Mouse (Mus musculus) hindbrain, embryonic 12.5 days (tissue): Measurements from ENCODE around the gene Tdp1. TPM values are rescaled to one million over a fixed set of nuclear protein-coding genes. Genes with fewer than 3 reads are reported as not detected.
A peak's percentile ranks its signal among the peaks of the same experiment; 100 is the strongest.

Experiments used
- ATAC-seq: fragments of 200-750 bp; cut with Nextera tagmentation; 2 replicates; pipeline ENCODE4 v1.8.0; 2017; ENCODE audit warnings: moderate TSS enrichment; ENCODE audit not compliant: low FRiP score
- H3K27ac ChIP-seq: fragments of 300-500 bp; sonication (generic); 2 replicates; pipeline ENCODE4 v1.5.1; 2016; ENCODE audit warnings: mild to moderate bottlenecking
- H3K27me3 ChIP-seq: fragments of 300-500 bp; sonication (generic); 2 replicates; pipeline ENCODE4 v1.6.1; 2016; ENCODE audit warnings: mild to moderate bottlenecking
- H3K36me3 ChIP-seq: fragments of 300-500 bp; sonication (generic); 2 replicates; pipeline ENCODE4 v1.6.1; 2016; ENCODE audit warnings: mild to moderate bottlenecking
- H3K4me1 ChIP-seq: fragments of 300-500 bp; sonication (generic); 2 replicates; pipeline ENCODE4 v1.6.1; 2016
- H3K4me2 ChIP-seq: fragments of 300-500 bp; sonication (generic); replicated peaks from 2 replicates; pipeline ENCODE4 v1.6.1; 2016; ENCODE audit warnings: mild to moderate bottlenecking
- H3K4me3 ChIP-seq: fragments of 300-500 bp; sonication (generic); 2 replicates; pipeline ENCODE4 v1.5.1; 2016; ENCODE audit warnings: mild to moderate bottlenecking
- H3K9ac ChIP-seq: fragments of 300-500 bp; sonication (generic); 2 replicates; pipeline ENCODE4 v1.6.1; 2016; ENCODE audit warnings: mild to moderate bottlenecking, moderate library complexity
- H3K9me3 ChIP-seq: fragments of 300-500 bp; sonication (generic); replicated peaks from 2 replicates; pipeline ENCODE4 v1.6.1; 2016; ENCODE audit warnings: mild to moderate bottlenecking
- WGBS: fragments of 180-500 bp; shearing (Covaris S2); methylation state at CpG from one replicate; pipeline ENCODE4 v1.1.7; 2016; 5-methylcytosine and 5-hydroxymethylcytosine counted together
- polyA plus RNA-seq: library from polyadenylated mRNA; unstranded; fragments of >200 nt; fragmentation: Nextera tagmentation; extraction: Ambion mirVana; gene quantifications from 2 replicates; pipeline ENCODE4 v1.2.1, GENCODE M21; 2016

Gene Tdp1
- polyA plus RNA-seq, 1 experiment from 2014 or later = 58.5 TPM

- 83% methylated on average over 4 of the region's 4 CpGs for WGBS
- Histone ChIP-seq H3K4me2 (no peak overlapping the region), H3K36me3 (no peaks in the 10 kb centered on the region), H3K27ac (no peak overlapping the region), H3K27me3 (no peaks in the 10 kb centered on the region), H3K9me3 (no peaks in the 10 kb centered on the region), H3K4me3 (no peak overlapping the region), H3K4me1 (no peaks in the 10 kb centered on the region), H3K9ac (no peak overlapping the region)
- no peak for ATAC-seq
Measured at GRCm38 (mm10) chr12:99860981-99861380, 23.3 kb upstream of the Tdp1 start.

DNA sequence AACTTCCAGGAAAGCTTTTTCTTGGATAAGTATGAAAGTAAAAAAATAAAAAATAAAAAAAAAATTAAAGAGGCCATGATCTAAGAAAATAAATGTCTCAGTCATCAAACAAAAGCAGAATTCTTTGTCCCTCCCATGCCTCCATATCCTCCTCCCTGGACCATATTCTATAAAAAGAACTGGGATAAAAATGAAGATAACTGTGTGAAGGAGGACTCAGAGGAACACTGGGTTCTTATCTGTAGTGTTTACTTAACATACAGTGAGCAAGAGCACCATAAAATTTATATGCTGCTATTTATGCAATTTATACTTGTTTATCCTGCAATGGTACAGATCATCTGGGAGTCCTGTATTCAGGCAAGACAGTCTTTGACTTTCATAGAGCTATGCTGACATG, 19.7 kb upstream of the Tdp1 start:
- Histone ChIP-seq H3K27ac (no peak overlapping the region), H3K27me3 (no peaks in the 10 kb centered on the region), H3K9ac (no peak overlapping the region), H3K4me2 (no peak overlapping the region), H3K4me3 (no peak overlapping the region), H3K36me3 (no peaks in the 10 kb centered on the region), H3K4me1 (no peaks in the 10 kb centered on the region), H3K9me3 (no peaks in the 10 kb centered on the region)
- no peak for ATAC-seq

DNA sequence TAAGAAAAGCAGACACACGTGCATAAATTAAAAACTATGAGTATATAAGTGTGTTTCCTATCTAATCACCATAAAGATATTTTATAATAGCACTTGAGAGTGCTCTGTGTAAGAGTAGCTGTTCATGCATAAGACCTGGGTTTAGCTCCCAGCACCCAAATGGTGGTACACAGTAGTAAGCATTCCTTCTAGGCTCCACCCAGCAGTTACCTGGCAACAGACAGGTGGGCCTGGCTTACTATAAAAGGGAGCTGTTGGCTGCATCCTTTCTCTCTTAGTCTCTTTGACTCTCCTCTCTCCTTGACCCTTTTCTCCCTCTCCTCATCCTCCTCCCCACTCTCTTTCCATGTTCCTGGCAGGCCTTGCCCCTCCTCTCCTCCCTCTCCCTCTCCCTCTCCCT, 15.5 kb upstream of the Tdp1 start:
- no peaks in the 10 kb centered on the region for H3K27me3 ChIP-seq
- no peaks in the 10 kb centered on the region for H3K36me3 ChIP-seq
- no peak overlapping the region for H3K9ac ChIP-seq
- H3K4me1 ChIP-seq = no peaks in the 10 kb centered on the region
- ATAC-seq = no peak
- H3K4me2 ChIP-seq = no peak overlapping the region
- no peaks in the 10 kb centered on the region for H3K9me3 ChIP-seq
- no peak overlapping the region for H3K4me3 ChIP-seq
- WGBS = 92% methylated on average over 1 of the region's 1 CpGs
- no peak overlapping the region for H3K27ac ChIP-seq

DNA sequence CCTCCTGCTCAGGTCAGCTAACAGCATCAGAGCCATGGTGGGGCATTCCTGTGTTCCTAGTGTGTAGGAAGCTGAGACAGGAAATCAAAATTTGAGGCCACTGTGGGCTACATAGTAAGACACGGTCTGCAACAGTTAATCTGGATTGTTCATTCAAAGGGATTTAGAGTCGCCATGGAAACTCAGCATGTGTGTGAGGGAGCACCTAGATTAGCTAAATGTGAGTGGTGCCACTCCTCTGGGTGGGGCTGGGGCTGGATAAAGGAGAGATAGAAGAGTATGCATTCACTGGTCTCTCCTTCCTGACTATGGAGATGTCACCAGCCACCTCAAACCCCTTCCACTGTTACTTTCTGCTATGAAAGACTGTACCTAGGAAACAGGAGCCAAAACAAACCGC, 10.9 kb upstream of the Tdp1 start:
- Histone ChIP-seq H3K27me3 (no peaks in the 10 kb centered on the region), H3K36me3 (no peaks in the 10 kb centered on the region), H3K4me2 (no peak overlapping the region), H3K9ac (no peak overlapping the region), H3K27ac (no peak overlapping the region), H3K4me3 (no peak overlapping the region), H3K9me3 (no peaks in the 10 kb centered on the region), H3K4me1 (no peaks in the 10 kb centered on the region)
- ATAC-seq = no peak
- WGBS = 52% methylated on average over 3 of the region's 3 CpGs

DNA sequence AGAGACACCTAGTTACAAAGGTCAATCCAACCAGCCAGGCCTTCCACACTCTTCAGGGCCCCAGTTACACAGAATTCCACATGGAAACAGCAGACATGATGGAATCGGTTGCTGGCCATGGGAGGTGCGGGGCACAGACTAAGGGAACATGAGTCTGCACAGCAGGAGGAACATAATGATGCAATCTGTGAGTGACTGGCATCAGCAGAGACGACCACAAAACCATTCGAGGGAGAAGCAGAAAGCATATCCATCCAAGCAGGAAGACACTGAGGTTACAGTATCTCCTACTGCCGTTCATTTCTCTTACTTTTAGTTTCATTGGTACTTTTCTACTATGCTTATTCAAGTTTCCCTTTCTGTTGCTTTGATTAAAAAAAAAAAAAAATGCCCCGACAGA, 9.7 kb upstream of the Tdp1 start:
- Histone ChIP-seq H3K9ac (no peak overlapping the region), H3K9me3 (no peaks in the 10 kb centered on the region), H3K4me2 (no peak overlapping the region), H3K36me3 (no peaks in the 10 kb centered on the region), H3K4me3 (no peak overlapping the region), H3K27me3 (no peaks in the 10 kb centered on the region), H3K4me1 (no peaks in the 10 kb centered on the region), H3K27ac (no peak overlapping the region)
- 75% methylated on average over 6 of the region's 6 CpGs for WGBS
- no peak for ATAC-seq

GRCm38 (mm10) chr12:99883000-99883712, 1.2 kb upstream of the Tdp1 start:
- Histone ChIP-seq H3K27ac (peak overlapping the region; percentile 86), H3K36me3 (no peaks in the 10 kb centered on the region), H3K9ac (peak overlapping the region; percentile 93), H3K4me2 (peak overlapping the region; percentile 93), H3K27me3 (no peaks in the 10 kb centered on the region), H3K9me3 (no peaks in the 10 kb centered on the region), H3K4me3 (peak overlapping the region; percentile 87), H3K4me1 (peaks cover 27% of the 10 kb centered on the region)
- WGBS = under 1% methylated on average over 38 of the region's 38 CpGs
- ATAC-seq = peak; percentile 94

DNA sequence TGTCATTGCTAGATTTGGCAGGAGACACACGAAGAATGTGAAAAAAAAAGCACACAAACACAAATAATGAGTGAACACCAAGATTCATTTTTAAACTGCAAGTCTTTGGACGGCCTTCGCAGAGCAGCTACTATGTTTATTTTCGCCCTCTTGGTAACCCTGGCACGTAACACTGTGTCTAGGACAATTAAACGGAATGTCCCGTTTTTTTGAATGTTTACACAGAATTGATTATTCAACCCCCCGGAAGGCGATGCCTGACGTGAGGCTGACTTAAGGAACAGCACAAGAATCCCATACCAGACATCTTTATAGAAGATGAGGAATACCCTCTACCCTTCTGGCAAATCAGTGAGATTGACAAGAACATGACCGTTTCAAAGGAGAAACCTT, 608 bp upstream of the Tdp1 start:
- Histone ChIP-seq H3K4me3 (peak overlapping the region; percentile 87), H3K4me2 (peak overlapping the region; percentile 93), H3K9me3 (no peaks in the 10 kb centered on the region), H3K27ac (peak overlapping the region; percentile 86), H3K4me1 (peaks cover 27% of the 10 kb centered on the region), H3K36me3 (no peaks in the 10 kb centered on the region), H3K27me3 (no peaks in the 10 kb centered on the region), H3K9ac (peak overlapping the region; percentile 93)
- WGBS = under 1% methylated on average over 11 of the region's 11 CpGs
- ATAC-seq = peak; percentile 70

- H3K9me3 ChIP-seq = no peaks in the 10 kb centered on the region
- H3K4me3 ChIP-seq = peak overlapping the region; percentile 87
- WGBS = 45% methylated on average over 8 of the region's 8 CpGs
- peak overlapping the region; percentile 93; the same call in 1 of the 2 replicates for H3K9ac ChIP-seq
- H3K4me1 ChIP-seq = peaks cover 27% of the 10 kb centered on the region
- no peak for ATAC-seq
- H3K27ac ChIP-seq = no peak overlapping the region
- no peaks in the 10 kb centered on the region for H3K27me3 ChIP-seq
- peak overlapping the region; percentile 93 for H3K4me2 ChIP-seq
- H3K36me3 ChIP-seq = no peaks in the 10 kb centered on the region
Measured at GRCm38 (mm10) chr12:99885282-99885901, 1.1 kb downstream of the Tdp1 start.

DNA sequence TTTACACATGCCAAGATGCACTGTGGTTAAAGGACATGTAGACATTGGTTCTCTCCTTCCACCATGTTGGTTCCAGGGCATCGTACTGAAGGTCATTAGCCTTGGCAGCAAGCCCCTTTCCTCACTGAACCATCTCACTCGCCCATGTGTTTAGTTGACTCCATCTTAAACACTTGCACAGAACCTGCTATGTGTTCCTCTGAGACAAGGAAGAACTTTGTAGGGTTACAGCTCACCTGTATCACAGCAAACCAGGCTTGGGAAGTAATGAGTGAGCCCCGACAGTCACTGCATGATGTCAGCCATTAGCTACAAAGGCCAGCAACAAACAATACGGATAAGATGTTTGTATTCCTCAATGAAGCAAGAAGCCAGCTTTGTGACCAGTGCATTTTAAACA, 13.5 kb downstream of the Tdp1 start:
- ATAC-seq = no peak
- Histone ChIP-seq H3K36me3 (peaks cover 53% of the 10 kb centered on the region), H3K27ac (no peak overlapping the region), H3K4me1 (no peaks in the 10 kb centered on the region), H3K9ac (no peak overlapping the region), H3K9me3 (no peaks in the 10 kb centered on the region), H3K27me3 (no peaks in the 10 kb centered on the region), H3K4me3 (no peak overlapping the region), H3K4me2 (no peak overlapping the region)
- WGBS = 88% methylated on average over 4 of the region's 4 CpGs

GRCm38 (mm10) chr12:99898248-99898870, 14.0 kb downstream of the Tdp1 start:
- H3K36me3 ChIP-seq = peaks cover 48% of the 10 kb centered on the region

DNA sequence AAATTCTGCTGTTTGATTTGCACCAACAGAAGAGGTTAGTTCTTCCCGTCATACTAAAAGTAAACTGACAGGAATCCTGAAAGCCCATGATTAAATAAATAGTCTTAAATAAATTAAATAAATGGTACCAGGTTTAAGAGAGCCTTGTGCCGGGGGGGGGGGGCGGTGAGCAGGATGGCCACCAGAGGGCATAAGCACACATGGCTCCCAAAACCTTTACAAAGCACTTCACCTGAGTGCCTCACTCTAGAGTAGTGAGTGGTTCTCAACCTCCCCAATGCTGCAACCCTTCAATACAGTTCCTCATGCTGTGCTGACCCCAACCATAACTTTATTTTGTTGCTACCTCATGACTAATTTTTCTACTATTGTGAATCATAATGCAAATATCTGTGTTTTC, 15.7 kb downstream of the Tdp1 start:
- Histone ChIP-seq H3K4me3 (no peak overlapping the region), H3K9ac (no peak overlapping the region), H3K27me3 (no peaks in the 10 kb centered on the region), H3K4me2 (no peak overlapping the region), H3K36me3 (peaks cover 42% of the 10 kb centered on the region), H3K4me1 (no peaks in the 10 kb centered on the region), H3K9me3 (no peaks in the 10 kb centered on the region), H3K27ac (no peak overlapping the region)
- 61% methylated on average over 2 of the region's 3 CpGs for WGBS
- ATAC-seq = no peak

More at GRCm38 (mm10) chr12:99898248-99898870, 14.0 kb downstream of the Tdp1 start:
- H3K9me3 ChIP-seq = no peaks in the 10 kb centered on the region
- no peak overlapping the region for H3K9ac ChIP-seq
- no peak overlapping the region for H3K27ac ChIP-seq
- no peak overlapping the region for H3K4me3 ChIP-seq
- H3K4me2 ChIP-seq = no peak overlapping the region
- H3K4me1 ChIP-seq = no peaks in the 10 kb centered on the region
- no peaks in the 10 kb centered on the region for H3K27me3 ChIP-seq
- no peak for ATAC-seq
- 90% methylated on average over 16 of the region's 16 CpGs for WGBS

DNA sequence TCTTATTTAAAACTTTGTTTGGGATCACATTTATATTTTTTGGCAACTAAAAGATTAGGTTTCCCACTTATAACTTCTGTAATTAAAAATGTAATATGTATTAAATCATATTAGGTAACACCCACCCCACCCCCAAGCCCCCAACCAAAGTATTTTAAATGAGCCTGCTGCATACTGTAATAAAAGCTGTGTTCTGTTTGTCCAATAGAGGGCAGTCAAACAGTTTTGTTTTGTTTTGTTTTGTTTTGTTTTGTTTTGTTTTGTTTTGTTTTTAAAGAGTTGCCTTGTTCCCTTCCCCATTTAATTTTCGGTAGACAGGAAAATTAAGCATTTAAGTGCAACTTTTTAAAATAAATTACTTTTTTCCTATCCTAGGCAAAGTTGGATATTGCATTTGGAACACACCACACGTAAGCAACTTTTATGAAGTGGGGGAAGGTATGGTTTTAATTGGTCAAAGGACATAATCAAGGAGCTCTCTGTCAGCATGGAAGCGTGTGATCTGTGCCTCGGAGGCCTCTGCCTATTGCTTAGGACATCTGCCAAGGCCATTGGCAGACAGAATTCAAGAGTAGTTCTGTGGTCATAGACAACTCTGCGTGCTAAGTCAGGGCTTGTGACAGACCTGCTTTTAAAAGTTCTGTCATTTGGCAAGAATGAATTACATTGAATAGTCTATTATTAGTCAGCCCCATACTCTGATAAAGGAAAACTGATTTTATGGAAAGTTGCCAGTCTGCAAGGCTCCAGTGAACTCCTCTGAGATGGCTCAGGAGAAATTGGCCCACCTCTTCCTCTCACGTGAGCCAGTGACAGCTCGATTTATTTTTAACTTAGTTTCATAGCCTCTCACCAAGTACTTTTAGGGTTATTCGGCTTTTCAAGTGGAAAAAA, 17.9 kb downstream of the Tdp1 start:
- Histone ChIP-seq H3K27me3 (no peaks in the 10 kb centered on the region), H3K36me3 (peaks cover 42% of the 10 kb centered on the region), H3K4me1 (no peaks in the 10 kb centered on the region), H3K4me3 (no peak overlapping the region), H3K9ac (no peak overlapping the region), H3K4me2 (no peak overlapping the region), H3K9me3 (no peaks in the 10 kb centered on the region), H3K27ac (no peak overlapping the region)
- WGBS = 89% methylated on average over 8 of the region's 8 CpGs
- no peak for ATAC-seq
